Mouse (Mus musculus): ENCODE data around the gene Lce3a. TPM values are rescaled to one million over a fixed set of nuclear protein-coding genes. Genes with fewer than 3 reads are reported as not detected.

The Lce3a gene
- polyA plus RNA-seq (2017; shearing (Covaris generic)) = not detected

GRCm38 (mm10) chr3:92926130-92926529 is at the start of gene Lce3a:
Gene Lce3a, minus strand, starts transcription at chr3:92926230.

DNA sequence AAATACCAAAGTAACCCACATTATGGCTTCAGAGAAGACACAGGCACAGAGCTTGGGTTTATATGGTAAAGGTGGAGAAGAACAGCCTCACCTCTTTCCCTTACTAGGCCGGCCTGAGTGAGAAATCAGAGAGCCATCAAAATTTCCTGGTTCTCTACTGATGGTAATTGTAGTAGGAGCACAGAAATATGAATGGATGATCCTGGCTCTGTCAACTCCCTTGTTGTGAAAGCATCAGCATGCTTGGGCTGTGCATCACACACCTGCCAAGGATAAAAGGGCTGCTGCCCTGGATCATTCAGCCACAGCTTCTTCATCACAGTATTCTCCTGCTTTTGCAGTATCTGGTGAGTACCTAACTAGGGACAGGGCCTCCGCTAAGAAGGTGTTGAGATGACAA is 40.7 kb upstream of the Lce3a start, which contains the start of gene Lce3e:
Gene Lce3e, plus strand, starts transcription at position 301 of the 400 bp plus-strand sequence.

GRCm38 (mm10) chr3:92957090-92957489 is 31.1 kb upstream of the Lce3a start, which contains the start of gene Lce3d:
Gene Lce3d, plus strand, starts transcription at chr3:92957390.

GRCm38 (mm10) chr3:92944186-92944585 is 18.2 kb upstream of the Lce3a start, which contains the start of gene Lce3c:
Gene Lce3c, plus strand, starts transcription at chr3:92944486.

DNA sequence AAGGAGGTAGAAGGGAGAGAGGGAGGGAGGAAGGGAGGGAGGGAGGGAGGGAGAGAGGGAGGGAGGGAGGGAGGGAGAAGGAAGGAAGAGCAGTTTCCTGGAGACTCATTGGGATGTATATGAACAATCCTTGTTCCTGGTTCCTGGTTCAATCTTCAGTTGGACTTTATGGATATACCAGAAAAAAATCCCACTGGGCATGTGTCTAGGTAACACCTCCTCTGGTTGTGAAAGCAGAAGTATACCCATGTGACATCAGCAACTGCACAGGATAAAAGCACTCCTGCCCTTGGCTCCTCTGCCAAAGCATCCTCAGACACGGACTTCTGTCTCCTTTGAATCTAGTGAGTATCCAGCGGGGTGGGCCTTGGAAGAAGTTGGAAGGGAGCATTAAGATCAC is 6.6 kb upstream of the Lce3a start, which contains the start of gene Lce3b:
Gene Lce3b, plus strand, starts transcription at position 301 of the 400 bp plus-strand sequence.

Other genes starting within 250 kb of the Lce3a start
- not detected for gene Lce1c, start 247.0 kb downstream of the Lce3a start, polyA plus RNA-seq (2017; shearing (Covaris generic))
- gene Lce1d, start 239.0 kb downstream of the Lce3a start, polyA plus RNA-seq (2017; shearing (Covaris generic)) = not detected
- not detected for gene Lce1e, start 217.2 kb downstream of the Lce3a start, polyA plus RNA-seq (2017; shearing (Covaris generic))
- not detected for gene Lce1f, start 205.9 kb downstream of the Lce3a start, polyA plus RNA-seq (2017; shearing (Covaris generic))
- gene Gm38119, start 187.1 kb downstream of the Lce3a start, polyA plus RNA-seq (2017; shearing (Covaris generic)) = not detected
- gene Lce1g, start 173.9 kb downstream of the Lce3a start, polyA plus RNA-seq (2017; shearing (Covaris generic)) = not detected
- not detected for gene Lce1h, start 161.2 kb downstream of the Lce3a start, polyA plus RNA-seq (2017; shearing (Covaris generic))
- not detected for gene Lce1i, start 147.3 kb downstream of the Lce3a start, polyA plus RNA-seq (2017; shearing (Covaris generic))
- gene Lce1j, start 135.7 kb downstream of the Lce3a start, polyA plus RNA-seq (2017; shearing (Covaris generic)) = not detected
- not detected for gene Lce1k, start 118.3 kb downstream of the Lce3a start, polyA plus RNA-seq (2017; shearing (Covaris generic))
- not detected for gene Kprp, start 99.0 kb downstream of the Lce3a start, polyA plus RNA-seq (2017; shearing (Covaris generic))
- gene Lce1l, start 74.9 kb downstream of the Lce3a start, polyA plus RNA-seq (2017; shearing (Covaris generic)) = not detected
- gene 2310050C09Rik, start 56.0 kb downstream of the Lce3a start, polyA plus RNA-seq (2017; shearing (Covaris generic)) = not detected
- gene Lce3b, start 6.7 kb upstream of the Lce3a start, polyA plus RNA-seq (2017; shearing (Covaris generic)) = not detected
- gene Lce3c, start 18.3 kb upstream of the Lce3a start, polyA plus RNA-seq (2017; shearing (Covaris generic)) = not detected
- gene Lce3d, start 31.2 kb upstream of the Lce3a start, polyA plus RNA-seq (2017; shearing (Covaris generic)) = not detected
- not detected for gene Lce3e, start 40.8 kb upstream of the Lce3a start, polyA plus RNA-seq (2017; shearing (Covaris generic))
- gene Lce3f, start 66.0 kb upstream of the Lce3a start, polyA plus RNA-seq (2017; shearing (Covaris generic)) = not detected
- not detected for gene Crct1, start 89.5 kb upstream of the Lce3a start, polyA plus RNA-seq (2017; shearing (Covaris generic))
- gene Lce1m, start 92.8 kb upstream of the Lce3a start, polyA plus RNA-seq (2017; shearing (Covaris generic)) = not detected
- gene Gm4858, start 142.6 kb upstream of the Lce3a start, polyA plus RNA-seq (2017; shearing (Covaris generic)) = not detected
- gene Crnn, start 218.6 kb upstream of the Lce3a start, polyA plus RNA-seq (2017; shearing (Covaris generic)) = not detected